Mouse (Mus musculus): ENCODE results near the gene Tspan13.

The Tspan13 gene

GRCm38 (mm10) chr12:36030660-36031363 lies 11.5 kb downstream of the Tspan13 start:
- DNase-seq (ENCODE audit: low spot score): no peak

GRCm38 (mm10) chr12:36029687-36030086 lies 12.6 kb downstream of the Tspan13 start:
- no peak for DNase-seq (ENCODE audit: low spot score)

- DNase-seq (ENCODE audit: low spot score): no peak
These were observed 13.2 kb downstream of the Tspan13 start for GRCm38 (mm10) chr12:36028968-36029645.

- DNase-seq (ENCODE audit: low spot score): no peak
These were observed 15.1 kb downstream of the Tspan13 start for GRCm38 (mm10) chr12:36027171-36027570.

GRCm38 (mm10) chr12:36026126-36026525 lies 16.2 kb downstream of the Tspan13 start:
- no peak for DNase-seq (ENCODE audit: low spot score)

- DNase-seq (ENCODE audit: low spot score): no peak
These were observed 21.6 kb downstream of the Tspan13 start for GRCm38 (mm10) chr12:36020710-36021109.

- no peak for DNase-seq (ENCODE audit: low spot score)
These were observed 22.2 kb downstream of the Tspan13 start for GRCm38 (mm10) chr12:36020081-36020480.

- DNase-seq (ENCODE audit: low spot score): no peak
These were observed 22.7 kb downstream of the Tspan13 start for GRCm38 (mm10) chr12:36019572-36019971.

- no peak for DNase-seq (ENCODE audit: low spot score)
These were observed 24.5 kb downstream of the Tspan13 start for GRCm38 (mm10) chr12:36017791-36018190.

- no peak for DNase-seq (ENCODE audit: low spot score)
These were observed 28.9 kb downstream of the Tspan13 start for GRCm38 (mm10) chr12:36013216-36013910.

GRCm38 (mm10) chr12:36008364-36009047 lies 33.8 kb downstream of the Tspan13 start:
- no peak for DNase-seq (ENCODE audit: low spot score)

- no peak for DNase-seq (ENCODE audit: low spot score)
These were observed 34.7 kb downstream of the Tspan13 start for GRCm38 (mm10) chr12:36007581-36007980.

GRCm38 (mm10) chr12:36004714-36005113 lies 37.6 kb downstream of the Tspan13 start:
- DNase-seq (ENCODE audit: low spot score): no peak

GRCm38 (mm10) chr12:35995799-35996198 lies 46.5 kb downstream of the Tspan13 start:
- no peak for DNase-seq (ENCODE audit: low spot score)

GRCm38 (mm10) chr12:35994098-35994497 lies 48.2 kb downstream of the Tspan13 start:
- DNase-seq (ENCODE audit: low spot score): no peak

- no peak for DNase-seq (ENCODE audit: low spot score)
These were observed 48.7 kb downstream of the Tspan13 start for GRCm38 (mm10) chr12:35993583-35993982.

GRCm38 (mm10) chr12:35992711-35993110 lies 49.6 kb downstream of the Tspan13 start, which contains the start of gene Agr2:
Gene Agr2, plus strand, starts transcription at chr12:35992907.
- no peak for DNase-seq (ENCODE audit: low spot score)

- no peak for DNase-seq (ENCODE audit: low spot score)
These were observed 57.6 kb downstream of the Tspan13 start for GRCm38 (mm10) chr12:35984743-35985142.

GRCm38 (mm10) chr12:35983472-35983871 lies 58.8 kb downstream of the Tspan13 start:
- no peak for DNase-seq (ENCODE audit: low spot score)

GRCm38 (mm10) chr12:35981732-35982360 lies 60.5 kb downstream of the Tspan13 start:
- DNase-seq (ENCODE audit: low spot score): no peak

- no peak for DNase-seq (ENCODE audit: low spot score)
These were observed 62.7 kb downstream of the Tspan13 start for GRCm38 (mm10) chr12:35979625-35980024.
